Mouse (Mus musculus) left cerebral cortex, adult 8-10 months (tissue): ENCODE results near the gene Ddx10. TPM values are rescaled to one million over a fixed set of nuclear protein-coding genes. Genes with fewer than 3 reads are reported as not detected.
"Not testable (repeated sequence)": the region's sequence is repeated elsewhere in the genome, so short reads cannot be mapped to it uniquely, and the experiment has no call there.

Source experiments
- DNase-seq, 2 experiments: peaks; one replicate each; pipeline ENCODE4 v3.0.0; 2022; ENCODE audit warnings: low spot score in 2 of 2
- total RNA-seq, 4 experiments: library from RNA; stranded (reverse); gene quantifications; 2 replicates each; pipeline ENCODE4 v1.2.4; 2022

The Ddx10 gene
- total RNA-seq, 4 experiments from 2014 or later = 20.0 to 22.1 (median 21.0) TPM

DNA sequence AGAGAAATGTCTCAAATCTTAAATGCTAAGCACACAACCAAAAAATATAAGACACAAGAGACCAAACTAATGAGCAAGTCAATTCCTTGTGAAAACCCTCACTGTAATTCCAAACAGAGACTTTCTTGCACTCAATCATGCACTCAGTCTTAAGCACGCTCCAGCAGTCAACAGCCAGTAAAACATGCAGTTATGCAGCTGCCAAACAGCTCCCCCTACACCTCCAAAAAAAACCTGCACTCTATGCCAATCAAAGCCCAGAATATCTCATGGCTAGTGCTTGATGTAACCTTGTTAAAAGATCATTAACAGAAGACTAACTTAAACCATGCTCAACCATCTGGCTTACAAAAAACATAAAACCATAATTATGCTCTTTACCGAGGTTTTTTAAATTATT, 74.6 kb downstream of the Ddx10 start:
- DNase-seq = no peak

DNA sequence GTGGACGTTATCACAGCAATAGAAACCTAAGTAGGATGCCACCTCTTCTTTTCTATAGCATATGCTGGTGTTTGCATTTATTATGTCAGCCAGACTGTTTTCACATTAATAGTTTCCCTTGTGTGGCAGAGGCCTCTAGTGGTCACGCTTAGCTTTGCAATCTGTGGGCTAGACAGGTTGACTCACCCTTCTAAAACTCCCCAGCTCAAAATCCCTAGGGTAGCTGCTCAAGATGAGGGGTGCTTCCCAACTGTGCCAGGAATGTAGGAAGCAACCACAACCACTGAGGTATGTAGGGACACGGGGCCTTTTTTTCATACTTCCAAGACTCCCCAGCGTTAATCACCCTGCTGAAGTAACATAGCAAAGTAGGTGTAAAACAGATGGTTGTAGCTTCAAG, 103.6 kb downstream of the Ddx10 start:
- DNase-seq = peak; percentile 18 to 27

DNA sequence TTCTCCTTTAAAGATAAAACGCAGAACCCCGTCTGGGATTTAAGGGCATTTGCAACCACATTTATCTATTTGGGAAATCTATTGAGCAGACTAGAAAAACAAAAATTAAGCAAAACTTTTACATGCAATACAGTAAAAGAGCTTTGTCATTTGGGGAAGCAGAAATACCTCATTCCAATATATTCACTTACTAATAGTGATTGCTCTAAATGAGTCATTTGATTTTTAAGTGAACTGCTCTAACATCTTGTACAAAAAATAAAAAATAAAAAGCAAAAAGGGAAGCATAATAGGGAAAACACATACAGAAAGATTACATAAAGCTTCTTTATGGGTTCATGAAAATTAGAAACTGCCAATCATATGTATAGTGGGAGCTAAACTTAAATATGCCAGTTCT, 104.3 kb downstream of the Ddx10 start:
- no peak for DNase-seq

DNA sequence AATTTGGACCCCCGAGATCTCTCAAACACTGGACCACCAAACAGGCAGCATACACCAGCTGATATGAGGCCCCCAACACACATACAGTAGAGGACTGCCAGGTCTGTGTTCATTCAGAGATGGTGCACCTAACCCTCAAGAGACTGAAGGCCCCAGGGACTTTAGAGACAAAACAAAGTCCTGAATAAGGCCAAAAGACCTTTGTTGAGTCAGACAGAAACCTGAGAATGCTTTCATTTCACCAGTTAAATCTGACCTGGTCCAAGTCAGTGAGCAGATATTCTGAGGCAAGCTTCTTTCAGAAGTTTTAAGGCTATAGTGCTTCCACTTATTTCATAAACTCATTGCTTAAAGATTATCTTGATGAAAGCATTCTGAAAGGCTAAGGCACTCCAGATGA, 105.4 kb downstream of the Ddx10 start:
- not testable (repeated sequence) for DNase-seq

DNA sequence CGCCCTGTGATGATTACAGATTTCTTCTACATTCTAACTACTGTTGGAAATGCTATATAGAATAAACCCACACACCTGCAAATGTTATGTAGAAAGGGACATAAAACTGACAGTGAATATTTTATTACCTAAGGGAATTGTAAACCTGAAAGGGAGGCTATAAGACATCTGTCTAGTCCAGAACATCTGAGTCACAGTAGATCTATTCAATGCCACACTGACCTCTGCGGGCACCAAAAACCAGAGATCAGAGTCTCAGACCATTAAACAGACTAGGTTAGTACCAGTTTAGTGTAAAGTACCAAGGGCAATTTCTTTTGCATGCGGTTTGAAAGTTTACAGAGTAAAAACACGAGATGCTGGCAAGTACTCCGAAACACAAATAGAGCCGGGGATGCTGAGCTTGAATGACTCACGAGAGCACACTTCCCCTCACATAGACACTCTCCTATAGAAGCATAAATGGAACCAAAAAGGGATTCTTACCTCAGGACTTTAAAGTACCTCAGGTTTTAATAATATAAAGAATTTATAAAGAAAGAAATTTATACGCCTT, 107.2 kb downstream of the Ddx10 start:
- no peak for DNase-seq

DNA sequence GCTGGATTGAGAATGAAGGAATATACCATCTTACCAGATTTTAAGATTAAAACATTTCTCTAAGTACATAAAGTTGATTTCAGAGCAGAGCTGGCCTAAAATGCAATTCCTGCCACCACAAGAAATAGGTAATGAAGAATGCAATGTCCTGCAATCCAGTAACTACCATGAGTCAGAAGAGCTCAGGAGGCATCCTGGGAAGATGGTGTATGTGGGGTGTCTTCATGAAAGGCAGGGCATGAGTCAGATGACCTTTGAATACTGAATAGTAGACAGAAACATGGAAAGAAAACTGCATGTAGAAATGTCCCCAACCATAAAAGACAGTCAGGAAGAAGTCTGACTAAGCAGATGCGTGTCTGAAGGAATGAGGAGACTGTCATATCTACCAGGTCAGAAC, 115.0 kb downstream of the Ddx10 start:
- DNase-seq = no peak

DNA sequence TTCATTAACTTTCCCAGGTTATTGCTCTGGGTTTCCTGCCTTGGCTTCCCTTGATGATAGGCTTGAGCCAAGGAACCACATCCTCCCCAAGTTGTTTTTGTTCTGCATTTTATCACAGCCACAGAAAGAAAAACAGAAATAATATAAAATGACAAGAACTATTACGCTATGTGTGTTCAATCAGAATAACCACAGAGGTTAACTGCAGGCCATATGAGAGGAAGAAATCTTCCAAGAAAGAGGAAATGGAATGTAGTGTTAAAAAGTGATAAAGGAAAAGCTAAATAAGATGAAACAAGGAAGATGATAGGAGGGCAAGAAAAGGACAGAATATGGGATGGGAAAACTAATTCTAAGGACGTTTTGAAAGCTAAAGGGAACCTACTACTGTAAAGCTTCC, 117.4 kb downstream of the Ddx10 start:
- DNase-seq = no peak

DNA sequence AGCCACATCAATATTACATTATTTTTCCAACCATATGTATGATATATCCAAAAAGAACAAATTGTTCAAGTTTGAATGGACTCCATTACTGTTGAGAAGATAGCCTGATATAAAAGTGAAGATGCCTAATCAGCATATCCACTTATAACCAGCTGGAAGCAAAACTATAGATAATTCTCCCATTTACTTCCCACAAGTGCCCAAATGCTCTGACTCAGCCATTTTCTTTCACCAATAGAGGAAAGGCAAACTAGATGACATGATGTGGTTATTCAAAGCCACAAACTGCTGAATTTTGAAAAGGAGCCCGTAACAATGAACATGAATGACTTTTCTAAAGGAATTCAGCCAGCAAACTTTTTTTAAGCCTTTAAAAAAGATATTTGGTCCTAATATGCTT, 146.8 kb downstream of the Ddx10 start:
- no peak for DNase-seq

DNA sequence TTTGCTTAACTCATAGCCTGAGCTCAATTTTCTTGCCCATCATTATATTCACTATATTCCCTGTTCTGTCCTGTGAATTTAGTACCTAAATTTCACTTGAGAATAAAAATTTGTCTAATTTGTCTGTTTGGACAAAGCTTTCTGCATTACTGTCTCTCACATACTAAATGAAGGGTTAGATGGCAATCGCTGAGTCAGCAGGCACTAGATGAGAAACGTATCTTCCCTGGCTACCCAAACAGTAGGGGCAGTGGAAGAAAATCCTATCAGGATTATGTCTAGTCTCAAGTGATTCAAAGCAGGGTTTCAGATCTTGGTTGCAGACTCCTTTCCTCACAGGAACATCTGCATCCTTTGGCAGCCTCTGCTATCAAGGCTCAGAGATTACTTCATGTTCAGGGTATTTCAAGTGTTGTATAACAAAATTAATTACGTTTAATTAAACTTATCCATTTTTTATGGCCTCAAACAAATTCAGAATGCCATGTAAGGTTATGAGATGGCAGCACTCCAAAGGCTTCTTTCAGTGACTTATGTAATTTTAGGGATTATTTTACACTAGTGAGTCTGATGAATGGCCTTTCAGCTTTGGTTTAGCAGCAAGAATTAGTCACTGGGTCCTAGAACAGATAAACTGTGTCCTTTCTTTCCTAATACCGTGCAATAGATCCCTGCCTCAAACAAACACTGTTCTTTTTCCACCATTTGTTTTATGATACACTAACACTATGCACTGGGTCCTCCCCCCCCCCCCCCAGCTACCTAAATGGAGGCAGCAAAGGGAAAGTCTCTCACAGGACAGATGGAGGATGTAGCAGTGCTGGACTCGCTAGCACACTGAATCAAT, 152.3 kb downstream of the Ddx10 start:
- DNase-seq = no peak

DNA sequence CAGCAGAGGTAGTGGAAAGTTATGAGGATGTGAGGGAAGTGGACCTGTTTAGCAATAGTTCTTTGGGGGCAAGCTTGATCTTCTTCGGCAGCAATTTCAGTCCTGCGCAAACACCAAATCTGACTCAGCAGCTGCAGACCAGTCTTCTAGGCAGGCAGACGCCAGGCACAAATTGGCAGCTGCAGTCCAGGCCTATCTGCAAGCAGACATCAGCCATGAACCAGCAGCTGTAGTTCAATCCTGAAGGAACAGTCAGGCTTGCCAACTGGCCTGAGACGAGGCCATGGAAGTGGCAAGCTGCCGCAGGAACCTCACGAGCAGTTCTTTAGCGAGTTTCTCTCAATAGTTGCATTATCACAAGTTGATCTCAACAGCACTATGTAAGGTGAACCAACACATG, 153.3 kb downstream of the Ddx10 start:
- no peak for DNase-seq

DNA sequence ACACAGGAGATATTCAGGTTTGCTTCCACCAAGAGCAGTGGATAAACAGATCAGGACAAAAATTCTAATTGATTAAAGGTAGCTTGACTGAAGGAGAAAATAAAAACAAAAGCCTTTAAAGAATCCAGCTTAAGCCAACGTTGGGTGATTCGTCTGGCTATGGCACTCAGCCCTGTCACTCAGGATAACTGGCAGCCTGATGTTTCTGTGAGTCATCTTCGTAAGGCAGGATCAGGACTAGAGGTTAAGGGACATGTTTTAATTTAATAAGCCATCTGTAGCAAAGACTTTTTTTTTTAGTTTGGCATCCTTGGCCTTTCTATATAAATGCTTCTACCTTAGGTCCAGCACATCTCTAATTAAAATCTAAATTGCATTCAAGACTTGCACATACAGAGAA, 170.2 kb downstream of the Ddx10 start:
- no peak for DNase-seq

DNA sequence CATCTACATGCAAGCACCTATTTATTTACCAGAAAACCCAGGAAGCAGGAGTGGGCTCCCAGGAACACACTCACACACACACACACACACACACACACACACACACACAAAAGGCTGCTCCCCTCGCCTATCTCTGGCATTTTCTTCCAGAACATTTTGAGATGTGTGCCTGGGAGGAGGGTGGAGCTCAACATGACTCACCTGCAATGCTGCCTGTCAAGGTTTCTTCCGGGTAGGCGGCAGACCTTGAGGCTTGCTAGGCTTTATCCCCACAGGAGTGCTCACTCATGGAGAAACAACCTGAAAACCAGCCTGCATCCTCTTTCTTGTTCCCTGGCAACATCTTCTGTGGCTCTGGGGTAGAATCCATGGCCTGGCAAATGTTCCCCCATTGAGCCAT, 171.9 kb downstream of the Ddx10 start:
- DNase-seq = no peak

DNA sequence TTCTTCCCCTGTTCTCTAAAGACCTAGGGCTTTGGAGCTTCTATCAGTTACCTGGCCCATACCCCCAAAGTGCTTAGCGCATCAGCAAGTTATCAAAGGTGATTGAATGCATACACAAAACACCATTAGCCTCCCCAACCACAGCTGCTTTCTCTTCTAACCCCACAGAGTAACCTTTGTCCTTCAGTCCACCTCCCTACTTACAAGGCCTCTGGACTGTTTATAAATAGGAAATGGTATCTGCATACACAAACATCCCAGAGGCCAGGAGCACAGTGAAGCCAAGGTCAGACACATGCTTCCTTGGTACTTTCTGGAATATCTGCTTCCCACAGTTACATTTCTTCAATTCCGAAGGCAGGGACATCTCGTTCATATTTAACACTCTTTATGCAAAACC, 173.4 kb downstream of the Ddx10 start:
- DNase-seq = no peak

DNA sequence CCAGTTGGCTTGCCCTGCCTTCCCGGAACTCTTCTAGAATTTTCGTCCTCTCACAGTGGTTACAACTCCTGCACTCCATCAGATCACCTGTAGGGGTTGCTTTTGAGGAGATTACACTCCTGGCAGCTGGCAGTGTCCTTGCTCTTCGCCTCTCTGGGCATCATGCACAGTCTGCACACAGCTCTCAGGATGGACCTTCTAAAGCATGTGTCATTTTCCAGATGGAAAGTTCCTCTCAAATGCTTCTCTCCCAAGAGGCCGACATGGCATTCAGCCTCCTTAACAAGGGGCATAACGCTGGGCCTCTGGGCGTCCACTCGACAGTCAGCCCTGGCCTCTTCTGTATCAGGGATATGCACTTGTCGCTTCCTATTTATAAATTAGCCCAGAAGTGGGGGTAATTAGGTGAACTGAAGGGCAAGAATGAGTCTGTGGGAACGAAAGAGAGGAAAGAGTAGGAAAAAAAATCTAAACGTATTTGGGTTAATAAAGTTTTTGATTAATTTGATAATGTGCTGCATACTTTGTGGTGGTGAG, 174.2 kb downstream of the Ddx10 start:
- DNase-seq = no peak

DNA sequence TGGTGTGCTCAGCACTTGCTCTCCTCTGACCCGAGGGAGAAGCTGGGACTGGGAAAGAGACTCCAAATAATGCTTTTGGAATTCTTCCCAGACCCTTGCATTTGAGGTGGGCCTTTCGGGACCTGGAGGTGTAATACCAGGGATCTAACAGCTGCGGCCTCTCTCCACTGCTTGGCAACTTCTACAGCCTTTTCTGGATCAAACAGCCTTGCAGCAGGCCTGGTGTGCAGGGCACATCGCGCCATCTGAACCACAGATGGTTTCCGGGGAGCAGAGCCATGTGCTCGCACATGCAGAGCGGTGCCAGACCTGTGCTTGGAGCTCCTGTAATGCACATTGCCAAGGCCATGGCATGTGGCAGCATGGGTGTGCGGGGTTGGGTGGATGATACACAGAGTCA, 175.8 kb downstream of the Ddx10 start:
- DNase-seq = peak in 1 of 2 experiments; percentile 23

DNA sequence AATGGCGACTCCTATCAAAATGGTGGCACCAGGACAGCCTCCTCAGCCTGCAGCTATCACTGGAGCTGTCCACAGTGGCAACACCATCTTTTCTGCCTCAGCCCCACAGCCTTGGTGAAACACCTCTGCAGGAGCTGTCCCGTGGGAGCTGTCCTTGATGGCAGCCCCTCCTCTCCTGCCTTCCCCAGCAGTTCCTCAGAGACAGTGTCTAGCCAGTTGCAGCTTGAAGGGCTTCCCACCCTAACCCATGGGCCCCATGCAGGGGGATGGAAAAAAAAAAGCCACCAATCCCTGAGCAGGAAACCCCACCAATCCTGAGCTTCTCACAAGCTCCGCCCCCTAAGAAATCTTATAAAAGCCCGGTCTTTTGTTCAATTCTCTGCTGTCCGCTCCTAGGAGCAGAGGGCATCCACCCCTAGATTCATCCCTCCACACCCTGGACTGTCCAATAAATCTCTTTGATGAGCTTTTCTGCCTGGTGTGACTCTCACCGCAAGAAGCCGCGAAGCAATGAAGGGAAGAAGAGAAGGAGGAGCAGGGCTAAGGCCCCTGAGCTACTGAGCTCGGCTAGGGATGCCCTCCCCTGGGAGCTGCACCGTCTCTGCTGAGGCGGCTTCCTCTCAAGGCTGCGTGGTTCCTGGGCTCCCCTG, 176.9 kb downstream of the Ddx10 start:
- no peak for DNase-seq

DNA sequence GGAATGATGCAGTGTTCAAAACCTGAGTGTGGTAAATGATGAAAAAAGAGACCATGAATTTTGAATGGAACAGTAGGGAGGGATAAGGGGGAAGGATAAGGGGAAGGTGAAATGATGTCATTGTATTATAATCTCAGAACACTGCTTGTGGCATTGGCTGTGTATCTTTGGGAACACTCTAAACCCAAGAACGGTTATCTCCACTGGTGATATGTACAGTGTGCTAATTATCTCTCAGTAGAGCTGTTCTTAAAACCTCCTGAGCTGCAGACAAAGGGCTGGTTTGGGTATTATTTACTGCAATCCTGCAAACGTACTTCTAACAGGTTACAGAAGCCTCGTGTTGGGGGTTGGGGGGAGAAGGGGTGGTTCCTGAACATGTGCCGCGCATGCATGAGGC, 179.7 kb downstream of the Ddx10 start:
- DNase-seq = no peak

DNA sequence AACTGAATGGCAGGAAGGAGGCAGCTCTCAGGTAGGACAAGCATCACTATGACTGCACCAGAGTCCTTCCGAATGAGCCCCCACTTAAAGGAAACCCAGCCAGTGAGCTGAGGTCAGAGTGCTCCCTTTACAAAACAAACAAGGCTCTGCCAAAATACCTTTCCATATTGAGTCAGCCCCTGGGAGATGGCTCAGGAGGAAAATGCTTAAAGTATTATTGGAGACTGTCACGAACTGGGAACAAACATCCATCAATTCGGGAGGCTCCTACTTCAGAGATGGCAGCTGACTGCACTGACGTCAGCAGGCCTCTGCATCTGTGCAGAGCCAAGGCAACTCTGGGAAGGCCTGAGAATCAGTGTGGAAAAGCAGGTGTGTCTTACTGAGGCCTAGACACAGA, 181.4 kb downstream of the Ddx10 start:
- DNase-seq = no peak

DNA sequence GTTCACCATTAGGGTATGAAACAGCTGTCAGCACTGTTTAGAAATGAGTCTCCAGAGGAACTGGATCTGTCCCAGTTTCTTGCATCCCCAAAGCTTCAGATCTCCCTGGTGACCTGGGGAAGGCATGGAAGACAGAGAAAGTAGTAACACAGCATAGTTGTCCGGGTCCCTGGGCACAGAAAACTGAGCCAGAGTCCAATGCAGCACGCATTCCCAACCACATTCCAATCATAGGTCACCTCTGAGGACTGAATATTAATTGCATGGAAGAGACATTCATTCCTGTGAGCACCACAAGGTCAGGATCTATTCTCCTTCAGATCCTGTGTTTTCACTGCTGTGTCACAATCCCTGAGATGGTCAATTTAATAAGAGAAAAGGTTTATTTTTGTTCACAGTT, 182.8 kb downstream of the Ddx10 start:
- no peak for DNase-seq

DNA sequence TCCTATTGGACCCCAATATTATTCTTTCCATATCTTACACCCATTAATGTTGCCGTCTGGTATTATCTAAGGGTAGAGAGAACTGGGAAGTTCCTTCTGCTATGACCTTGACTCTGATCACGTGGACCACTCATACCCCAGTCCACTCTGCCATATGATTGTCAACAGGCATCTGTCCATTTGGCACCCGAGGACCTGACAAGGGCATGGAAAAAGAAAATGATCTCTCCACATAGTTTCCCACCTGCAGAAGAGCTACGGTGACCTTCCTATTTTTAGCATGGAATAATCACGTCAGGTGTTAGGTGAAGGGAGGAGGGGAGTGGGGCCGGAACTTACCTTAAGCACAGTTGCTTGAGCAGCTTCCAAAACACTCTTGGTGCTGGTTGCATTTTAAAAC, 183.3 kb downstream of the Ddx10 start:
- no peak for DNase-seq

DNA sequence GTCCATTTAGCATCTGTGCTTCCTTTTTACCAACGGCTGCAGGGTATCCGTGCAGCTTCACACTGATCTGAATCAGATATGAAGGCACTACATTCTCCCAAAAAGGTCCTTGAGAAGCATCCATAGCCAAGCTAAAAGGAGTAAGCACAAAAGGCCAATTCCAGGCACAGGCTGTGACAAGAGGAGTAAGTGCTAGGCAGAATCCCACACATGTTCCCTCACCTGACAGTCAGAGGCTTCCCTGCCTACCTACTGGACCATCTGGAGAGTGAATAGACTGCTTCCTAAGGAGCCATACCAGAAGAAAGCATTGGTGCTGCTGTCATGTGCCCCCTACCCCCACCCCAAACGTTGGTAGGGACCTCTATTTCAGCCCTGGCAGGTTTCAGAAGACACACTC, 192.5 kb downstream of the Ddx10 start:
- no peak for DNase-seq
